Mouse (Mus musculus): ENCODE data around the gene Gm4131.

Gm4131 gene

GRCm38 (mm10) chr14:62550121-62550520 lies 16.6 kb downstream of the Gm4131 start:
- no peak for DNase-seq (ENCODE audit: low spot score in 2 of 2)

- DNase-seq (ENCODE audit: low spot score in 2 of 2), result no peak
These were observed 20.0 kb downstream of the Gm4131 start for GRCm38 (mm10) chr14:62546746-62547145.

GRCm38 (mm10) chr14:62546296-62546695 lies 20.4 kb downstream of the Gm4131 start:
- DNase-seq (ENCODE audit: low spot score in 2 of 2), result no peak

- no peak for DNase-seq (ENCODE audit: low spot score in 2 of 2)
These were observed 25.0 kb downstream of the Gm4131 start for GRCm38 (mm10) chr14:62541751-62542150.

- DNase-seq (ENCODE audit: low spot score in 2 of 2), result no peak
These were observed 26.9 kb downstream of the Gm4131 start for GRCm38 (mm10) chr14:62539834-62540233.

- DNase-seq (ENCODE audit: low spot score in 2 of 2), result no peak
These were observed 29.7 kb downstream of the Gm4131 start for GRCm38 (mm10) chr14:62536988-62537387.

GRCm38 (mm10) chr14:62536127-62536526 lies 30.6 kb downstream of the Gm4131 start:
- DNase-seq (ENCODE audit: low spot score in 2 of 2), result no peak

- DNase-seq (ENCODE audit: low spot score in 2 of 2), result no peak
These were observed 35.8 kb downstream of the Gm4131 start for GRCm38 (mm10) chr14:62530951-62531350.

- no peak for DNase-seq (ENCODE audit: low spot score in 2 of 2)
These were observed 53.9 kb downstream of the Gm4131 start for GRCm38 (mm10) chr14:62512845-62513244.

GRCm38 (mm10) chr14:62509350-62509749 lies 57.4 kb downstream of the Gm4131 start:
- DNase-seq (ENCODE audit: low spot score in 2 of 2), result no peak

- no peak for DNase-seq (ENCODE audit: low spot score in 2 of 2)
These were observed 60.5 kb downstream of the Gm4131 start for GRCm38 (mm10) chr14:62506261-62506660.

GRCm38 (mm10) chr14:62497391-62497790 lies 69.3 kb downstream of the Gm4131 start:
- no peak for DNase-seq (ENCODE audit: low spot score in 2 of 2)

- no peak for DNase-seq (ENCODE audit: low spot score in 2 of 2)
These were observed 70.2 kb downstream of the Gm4131 start for GRCm38 (mm10) chr14:62496501-62496900.

- DNase-seq (ENCODE audit: low spot score in 2 of 2), result no peak
These were observed 73.3 kb downstream of the Gm4131 start for GRCm38 (mm10) chr14:62493456-62493855.

GRCm38 (mm10) chr14:62492196-62492850 lies 74.4 kb downstream of the Gm4131 start:
- DNase-seq (ENCODE audit: low spot score in 2 of 2), result peak in 1 of 2 experiments; percentile 58

GRCm38 (mm10) chr14:62488270-62488669 lies 78.5 kb downstream of the Gm4131 start:
- no peak for DNase-seq (ENCODE audit: low spot score in 2 of 2)

- no peak for DNase-seq (ENCODE audit: low spot score in 2 of 2)
These were observed 85.3 kb downstream of the Gm4131 start for GRCm38 (mm10) chr14:62481381-62481780.

GRCm38 (mm10) chr14:62479395-62479794 lies 87.3 kb downstream of the Gm4131 start:
- no peak for DNase-seq (ENCODE audit: low spot score in 2 of 2)

- no peak for DNase-seq (ENCODE audit: low spot score in 2 of 2)
These were observed 92.2 kb downstream of the Gm4131 start for GRCm38 (mm10) chr14:62474481-62474880.

GRCm38 (mm10) chr14:62472061-62472460 lies 94.7 kb downstream of the Gm4131 start:
- DNase-seq (ENCODE audit: low spot score in 2 of 2), result no peak

GRCm38 (mm10) chr14:62468753-62469125 lies 98.0 kb downstream of the Gm4131 start:
- no peak for DNase-seq (ENCODE audit: low spot score in 2 of 2)

GRCm38 (mm10) chr14:62468119-62468752 lies 98.5 kb downstream of the Gm4131 start:
- DNase-seq (ENCODE audit: low spot score in 2 of 2), result no peak

GRCm38 (mm10) chr14:62464966-62465365 lies 101.8 kb downstream of the Gm4131 start:
- no peak for DNase-seq (ENCODE audit: low spot score in 2 of 2)

GRCm38 (mm10) chr14:62459541-62459940 lies 107.2 kb downstream of the Gm4131 start:
- DNase-seq (ENCODE audit: low spot score in 2 of 2), result peak in 1 of 2 experiments; percentile 23
